Mouse (Mus musculus): ENCODE measurements around the gene Hacd3.
"Not testable (repeated sequence)": the region's sequence is repeated elsewhere in the genome, so short reads cannot be mapped to it uniquely, and the experiment has no call there.

The Hacd3 gene

GRCm38 (mm10) chr9:65036456-65036855 lies 15.0 kb upstream of the Hacd3 start:
- H3K27me3 ChIP-seq (ENCODE audit: insufficient read depth, low read length), result no peaks in the 10 kb centered on the region
- no peak overlapping the region for H3K4me3 ChIP-seq (replicated peaks; ENCODE audit: low read length)
- TF ChIP-seq NANOG (IDR thresholded peaks at IDR 0.05; ENCODE audit: borderline replicate concordance, low read length) (no peak), POU5F1 (IDR thresholded peaks at IDR 0.05; ENCODE audit: borderline replicate concordance, low read length) (no peak), CTCF (conservative IDR thresholded peaks at IDR 0.05; ENCODE audit: low read length) (no peak)
- H3K4me1 ChIP-seq (replicated peaks; ENCODE audit: low read depth, low read length), result peaks cover 19% of the 10 kb centered on the region
- H3K36me3 ChIP-seq (ENCODE audit: insufficient read depth, low read length), result peaks cover 54% of the 10 kb centered on the region
- H3K9me3 ChIP-seq (ENCODE audit: low read length), result no peaks in the 10 kb centered on the region

- Histone ChIP-seq H3K4me1 (replicated peaks; ENCODE audit: low read depth, low read length) (peaks cover 25% of the 10 kb centered on the region), H3K4me3 (replicated peaks; ENCODE audit: low read length) (peak within 1 kb of the TSS; percentile 100), H3K9me3 (ENCODE audit: low read length) (peaks cover 5% of the 10 kb centered on the region; the same call in 1 of the 2 replicates), H3K27me3 (ENCODE audit: insufficient read depth, low read length) (no peaks in the 10 kb centered on the region), H3K36me3 (ENCODE audit: insufficient read depth, low read length) (peaks cover 22% of the 10 kb centered on the region)
- TF ChIP-seq POU5F1 (IDR thresholded peaks at IDR 0.05; ENCODE audit: borderline replicate concordance, low read length) (no peak), CTCF (conservative IDR thresholded peaks at IDR 0.05; ENCODE audit: low read length) (peak; percentile 57; the same call in 1 of the 2 replicates)
These were observed 11.0 kb upstream of the Hacd3 start, which contains the start of gene Dpp8 for GRCm38 (mm10) chr9:65032269-65033108. Gene Dpp8, plus strand, starts transcription at chr9:65032414.

- H3K4me1 ChIP-seq (replicated peaks; ENCODE audit: low read depth, low read length), result peaks cover 25% of the 10 kb centered on the region
- peaks cover 17% of the 10 kb centered on the region for H3K36me3 ChIP-seq (ENCODE audit: insufficient read depth, low read length)
- no peaks in the 10 kb centered on the region for H3K27me3 ChIP-seq (ENCODE audit: insufficient read depth, low read length)
- peak overlapping the region; percentile 100 for H3K4me3 ChIP-seq (replicated peaks; ENCODE audit: low read length)
- H3K9me3 ChIP-seq (ENCODE audit: low read length), result peaks cover 5% of the 10 kb centered on the region; the same call in 1 of the 2 replicates
- TF ChIP-seq POU5F1 (IDR thresholded peaks at IDR 0.05; ENCODE audit: borderline replicate concordance, low read length) (no peak), NANOG (IDR thresholded peaks at IDR 0.05; ENCODE audit: borderline replicate concordance, low read length) (no peak), CTCF (conservative IDR thresholded peaks at IDR 0.05; ENCODE audit: low read length) (no peak; the same call in 1 of the 2 replicates)
These were observed 10.4 kb upstream of the Hacd3 start for GRCm38 (mm10) chr9:65031894-65032268.

- peaks cover 25% of the 10 kb centered on the region for H3K4me1 ChIP-seq (replicated peaks; ENCODE audit: low read depth, low read length)
These were observed 9.9 kb upstream of the Hacd3 start for GRCm38 (mm10) chr9:65031355-65031754.

GRCm38 (mm10) chr9:65028313-65028712 lies 6.8 kb upstream of the Hacd3 start:
- Histone ChIP-seq H3K4me1 (replicated peaks; ENCODE audit: low read depth, low read length) (peaks cover 15% of the 10 kb centered on the region), H3K36me3 (ENCODE audit: insufficient read depth, low read length) (no peaks in the 10 kb centered on the region), H3K9me3 (ENCODE audit: low read length) (peaks cover 5% of the 10 kb centered on the region; the same call in 1 of the 2 replicates), H3K4me3 (replicated peaks; ENCODE audit: low read length) (no peak overlapping the region), H3K27me3 (ENCODE audit: insufficient read depth, low read length) (peaks cover 3% of the 10 kb centered on the region; the same call in 1 of the 2 replicates)
- TF ChIP-seq POU5F1 (IDR thresholded peaks at IDR 0.05; ENCODE audit: borderline replicate concordance, low read length) (no peak), CTCF (conservative IDR thresholded peaks at IDR 0.05; ENCODE audit: low read length) (no peak), NANOG (IDR thresholded peaks at IDR 0.05; ENCODE audit: borderline replicate concordance, low read length) (no peak)

More at GRCm38 (mm10) chr9:65031355-65031754, 9.9 kb upstream of the Hacd3 start:
- H3K27me3 ChIP-seq (ENCODE audit: insufficient read depth, low read length); H3K4me3 ChIP-seq (replicated peaks; ENCODE audit: low read length); H3K9me3 ChIP-seq (ENCODE audit: low read length): not testable (repeated sequence)
- peaks cover 12% of the 10 kb centered on the region for H3K36me3 ChIP-seq (ENCODE audit: insufficient read depth, low read length)
- TF ChIP-seq CTCF (conservative IDR thresholded peaks at IDR 0.05; ENCODE audit: low read length), result peak; percentile 11; the same call in 1 of the 2 replicates

- Histone ChIP-seq H3K4me1 (replicated peaks; ENCODE audit: low read depth, low read length) (peaks cover 21% of the 10 kb centered on the region), H3K36me3 (ENCODE audit: insufficient read depth, low read length) (no peaks in the 10 kb centered on the region), H3K27me3 (ENCODE audit: insufficient read depth, low read length) (peaks cover 3% of the 10 kb centered on the region; the same call in 1 of the 2 replicates), H3K9me3 (ENCODE audit: low read length) (peaks cover 5% of the 10 kb centered on the region; the same call in 1 of the 2 replicates), H3K4me3 (replicated peaks; ENCODE audit: low read length) (no peak overlapping the region)
- TF ChIP-seq CTCF (conservative IDR thresholded peaks at IDR 0.05; ENCODE audit: low read length), result no peak
- no peak for TF ChIP-seq NANOG (IDR thresholded peaks at IDR 0.05; ENCODE audit: borderline replicate concordance, low read length)
- TF ChIP-seq POU5F1 (IDR thresholded peaks at IDR 0.05; ENCODE audit: borderline replicate concordance, low read length), result no peak
These were observed 5.7 kb upstream of the Hacd3 start for GRCm38 (mm10) chr9:65027241-65027640.

GRCm38 (mm10) chr9:65023447-65023846 lies 2.0 kb upstream of the Hacd3 start:
- Histone ChIP-seq H3K27me3 (ENCODE audit: insufficient read depth, low read length) (peaks cover 18% of the 10 kb centered on the region), H3K36me3 (ENCODE audit: insufficient read depth, low read length) (no peaks in the 10 kb centered on the region), H3K4me3 (replicated peaks; ENCODE audit: low read length) (no peak overlapping the region), H3K9me3 (ENCODE audit: low read length) (no peaks in the 10 kb centered on the region), H3K4me1 (replicated peaks; ENCODE audit: low read depth, low read length) (peaks cover 20% of the 10 kb centered on the region)
- TF ChIP-seq NANOG (IDR thresholded peaks at IDR 0.05; ENCODE audit: borderline replicate concordance, low read length), result no peak
- no peak for TF ChIP-seq CTCF (conservative IDR thresholded peaks at IDR 0.05; ENCODE audit: low read length)
- TF ChIP-seq POU5F1 (IDR thresholded peaks at IDR 0.05; ENCODE audit: borderline replicate concordance, low read length), result no peak

GRCm38 (mm10) chr9:65022580-65023135 lies 1.2 kb upstream of the Hacd3 start:
- H3K27me3 ChIP-seq (ENCODE audit: insufficient read depth, low read length), result peaks cover 18% of the 10 kb centered on the region
- no peak for TF ChIP-seq NANOG (IDR thresholded peaks at IDR 0.05; ENCODE audit: borderline replicate concordance, low read length)
- no peak for TF ChIP-seq POU5F1 (IDR thresholded peaks at IDR 0.05; ENCODE audit: borderline replicate concordance, low read length)
- peaks cover 20% of the 10 kb centered on the region for H3K4me1 ChIP-seq (replicated peaks; ENCODE audit: low read depth, low read length)
- no peaks in the 10 kb centered on the region for H3K9me3 ChIP-seq (ENCODE audit: low read length)
- H3K4me3 ChIP-seq (replicated peaks; ENCODE audit: low read length), result no peak overlapping the region; the same call in 1 of the 2 replicates
- no peaks in the 10 kb centered on the region for H3K36me3 ChIP-seq (ENCODE audit: insufficient read depth, low read length)

All from E14TG2a.4 (cell line).